Mouse (Mus musculus) cerebellum, adult 11-12 months (tissue): ENCODE results near the gene Ophn1.

Experiments used
- DNase-seq: peaks from one replicate; pipeline ENCODE4 v3.0.0; 2022

Gene Ophn1

GRCm38 (mm10) chrX:98890406-98891116 is at the start of gene Ophn1:
Gene Ophn1, minus strand, starts transcription at chrX:98891025.
- peak; percentile 79 for DNase-seq

DNA sequence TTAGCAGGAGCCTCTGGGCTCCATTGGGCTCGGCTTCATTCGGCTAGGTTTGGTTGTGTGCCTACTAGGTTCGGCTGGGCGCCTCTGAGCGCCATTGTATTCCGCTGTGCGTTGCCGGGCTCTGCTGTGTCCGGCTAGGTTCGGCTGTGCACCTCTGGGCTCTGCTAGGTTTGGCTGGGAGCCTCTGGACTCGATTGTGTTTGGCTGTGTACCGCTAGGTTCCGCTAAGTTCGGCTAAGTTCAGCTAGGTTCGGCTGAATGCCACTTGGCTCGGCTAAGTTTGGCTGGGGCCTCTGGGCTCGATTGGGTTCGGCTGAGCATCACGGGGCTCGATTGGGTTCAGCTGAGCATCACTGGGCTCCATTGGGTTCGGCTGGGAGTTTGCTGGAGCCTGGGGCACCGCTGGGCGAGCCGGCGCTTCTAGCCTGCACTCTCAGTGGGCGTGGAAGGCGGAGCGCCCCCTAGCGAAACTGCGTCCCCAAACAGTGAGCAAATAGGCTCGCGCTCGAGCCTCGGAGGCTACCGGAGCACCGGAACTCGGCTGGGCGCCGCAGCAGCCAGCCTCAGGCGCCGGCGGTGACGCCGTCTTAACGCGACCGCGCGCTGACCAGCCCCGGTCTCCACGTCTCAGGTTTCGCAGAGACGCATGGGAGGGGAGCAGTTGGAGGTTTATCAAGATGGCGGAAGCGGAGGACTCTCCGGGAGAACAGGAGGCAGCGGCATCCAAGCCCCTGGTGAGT is 46.9 kb upstream of the Ophn1 start:
- DNase-seq: peak; percentile 93

- DNase-seq: peak; percentile 96
Observed at GRCm38 (mm10) chrX:98936707-98937554, 46.1 kb upstream of the Ophn1 start.

- peak; percentile 19 for DNase-seq
Observed at GRCm38 (mm10) chrX:98936101-98936500, 45.3 kb upstream of the Ophn1 start, which contains the start of gene Yipf6. Gene Yipf6, plus strand, starts transcription at chrX:98936316.

DNA sequence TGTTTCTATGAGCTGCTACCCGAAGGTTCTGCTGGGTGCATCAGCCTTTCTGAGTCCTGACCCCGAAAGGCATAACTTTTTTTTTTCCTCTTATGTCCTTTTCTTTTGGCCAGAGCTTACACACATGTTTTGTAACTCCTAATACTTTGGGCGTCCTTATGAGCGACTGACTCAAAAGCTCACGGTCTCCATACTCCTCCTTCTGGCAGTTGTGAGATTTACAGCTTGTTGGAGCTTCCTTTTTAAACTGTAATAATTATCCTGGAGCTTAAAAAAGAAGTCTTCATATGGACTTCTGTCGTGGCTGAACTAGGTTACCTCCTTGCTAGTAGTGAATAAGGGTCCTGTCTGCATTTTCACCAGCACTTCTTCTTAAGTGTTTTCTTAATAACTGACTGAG is 28.6 kb upstream of the Ophn1 start:
- no peak for DNase-seq

DNA sequence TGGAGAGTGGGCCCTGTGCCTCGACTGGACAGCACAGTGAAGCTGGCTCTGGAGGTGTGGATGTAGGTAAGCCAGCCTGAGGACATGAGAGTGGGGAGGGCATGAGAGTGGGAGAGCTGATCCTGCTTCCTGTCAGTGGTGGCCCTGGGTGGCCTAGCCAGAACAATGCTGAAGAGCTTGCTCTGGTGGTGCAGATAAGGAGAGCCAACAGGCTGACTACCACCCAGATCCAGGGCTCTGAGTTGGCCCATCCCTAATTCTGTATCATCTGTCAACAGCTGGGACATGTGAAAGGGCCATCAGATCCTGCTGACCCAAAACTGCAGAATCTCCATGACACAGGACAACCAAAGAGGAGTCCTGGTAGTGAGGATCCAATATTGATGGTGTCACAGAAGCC is 18.1 kb upstream of the Ophn1 start:
- no peak for DNase-seq

- DNase-seq: no peak
Observed at GRCm38 (mm10) chrX:98904226-98904625, 13.4 kb upstream of the Ophn1 start.

DNA sequence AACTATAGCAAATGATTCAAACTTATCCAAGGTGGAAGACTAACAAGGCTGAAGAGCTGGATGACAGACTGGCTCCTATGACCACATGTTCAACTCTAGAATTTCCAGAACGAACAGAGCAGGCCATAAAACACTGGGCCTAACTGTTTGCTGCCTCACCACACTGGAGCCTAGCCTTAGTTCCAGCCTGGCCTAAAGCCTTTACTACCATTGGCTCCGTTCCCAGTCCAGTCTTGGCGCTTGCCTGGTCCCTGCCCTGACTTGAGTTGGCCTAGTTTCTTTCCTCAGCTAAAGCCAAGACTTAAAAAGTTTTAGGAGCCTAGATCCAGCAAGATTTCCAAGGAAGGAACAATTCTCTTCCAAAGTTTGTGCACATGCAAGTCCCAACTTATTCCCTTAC is 7.5 kb upstream of the Ophn1 start:
- DNase-seq: peak; percentile 14

DNA sequence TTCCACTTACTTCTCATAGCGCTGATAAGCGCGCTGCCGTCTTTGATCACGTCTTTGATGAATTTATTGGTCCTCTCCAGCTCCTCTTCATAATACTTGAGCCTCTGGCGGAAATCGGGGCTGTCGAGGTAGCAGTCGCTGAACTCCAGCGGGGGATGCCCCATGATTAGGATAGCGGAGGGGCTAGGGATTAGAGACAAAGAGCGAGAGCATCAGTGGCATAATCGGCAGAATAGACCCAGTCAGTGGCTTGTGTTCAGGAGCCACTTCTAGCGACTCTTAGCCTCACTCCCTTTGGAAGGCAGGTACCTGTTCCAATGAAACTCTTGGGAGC is 786 bp downstream of the Ophn1 start:
- DNase-seq: no peak

GRCm38 (mm10) chrX:98881983-98882382 is 8.8 kb downstream of the Ophn1 start:
- no peak for DNase-seq

GRCm38 (mm10) chrX:98881085-98881484 is 9.7 kb downstream of the Ophn1 start:
- DNase-seq: no peak

DNA sequence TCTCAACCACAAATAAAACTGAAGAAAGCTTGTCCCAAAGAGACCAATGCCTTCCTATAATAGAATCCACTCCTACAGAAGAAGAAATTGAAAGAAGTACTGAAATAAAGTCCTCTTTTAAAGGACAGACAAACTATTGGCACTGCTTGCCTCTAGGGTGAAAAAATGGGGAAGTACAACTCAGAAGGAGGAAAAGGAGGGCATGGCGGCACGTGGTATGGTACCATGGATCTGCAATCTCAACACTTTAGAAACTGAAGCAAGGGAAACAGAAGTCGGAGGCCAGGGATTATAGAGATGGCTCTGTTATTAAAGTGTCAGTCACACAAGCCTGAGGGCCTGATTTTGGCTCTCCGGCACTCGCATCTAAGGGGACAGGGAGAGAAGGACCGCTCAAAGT is 10.5 kb downstream of the Ophn1 start:
- no peak for DNase-seq

DNA sequence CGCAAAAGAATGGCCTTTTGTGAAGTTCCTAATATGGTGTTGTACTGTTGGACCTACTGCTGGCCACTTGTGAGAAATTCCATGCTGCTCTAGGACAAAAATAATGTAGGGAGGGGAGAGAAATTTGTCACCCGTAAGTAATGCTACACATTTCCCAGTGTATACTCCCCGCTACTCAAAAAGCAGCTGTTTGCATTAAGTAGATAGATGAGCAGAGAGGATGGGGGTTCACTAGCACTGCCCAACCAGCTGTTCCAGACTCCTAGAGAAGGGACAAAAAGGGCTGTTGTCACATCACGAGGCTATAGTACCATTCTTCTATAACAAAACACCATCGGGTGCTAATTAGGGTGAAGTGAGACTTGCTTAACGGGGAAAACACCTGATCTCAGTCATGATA is 15.7 kb downstream of the Ophn1 start:
- DNase-seq: no peak

DNA sequence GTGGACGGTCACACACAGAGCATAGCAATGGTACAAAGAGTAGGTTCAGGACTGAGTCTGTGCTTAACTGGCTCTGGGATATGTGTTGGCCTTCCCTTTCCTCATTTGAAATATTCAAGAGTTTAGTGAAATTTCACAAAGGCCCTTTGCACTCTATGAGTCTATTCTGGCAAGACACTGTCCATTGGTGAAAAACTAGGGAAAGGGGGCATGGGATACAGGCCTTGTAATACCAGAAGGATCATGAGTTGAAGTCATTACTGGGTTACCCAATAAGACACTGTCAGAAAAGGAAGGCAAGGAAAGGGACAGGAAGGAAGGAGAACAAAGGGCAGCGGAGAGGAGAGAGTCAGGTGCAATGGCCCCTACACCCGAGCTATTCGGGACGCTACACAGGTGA is 16.7 kb downstream of the Ophn1 start:
- no peak for DNase-seq

GRCm38 (mm10) chrX:98872064-98872463 is 18.8 kb downstream of the Ophn1 start:
- no peak for DNase-seq

DNA sequence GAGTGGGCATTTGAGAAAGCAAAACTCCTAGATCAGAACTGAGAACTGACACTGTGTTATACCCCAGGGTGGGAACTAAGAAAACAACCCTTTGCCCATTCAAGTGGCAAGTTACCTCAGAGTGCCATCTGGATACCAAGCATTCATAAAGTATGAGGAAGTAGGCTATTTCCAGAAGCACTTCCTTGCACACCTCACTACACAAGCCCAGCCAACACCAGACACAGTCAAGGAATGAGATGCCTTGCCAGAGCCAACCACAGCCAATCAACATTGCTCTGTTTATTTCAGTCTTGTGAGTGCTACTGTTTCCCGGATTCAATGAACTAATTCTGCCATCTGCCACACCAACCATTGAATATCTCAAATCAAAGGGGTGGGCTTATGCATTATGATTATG is 20.3 kb downstream of the Ophn1 start:
- no peak for DNase-seq

- no peak for DNase-seq
Observed at GRCm38 (mm10) chrX:98869735-98870134, 21.1 kb downstream of the Ophn1 start.

GRCm38 (mm10) chrX:98869165-98869564 is 21.7 kb downstream of the Ophn1 start:
- no peak for DNase-seq

DNA sequence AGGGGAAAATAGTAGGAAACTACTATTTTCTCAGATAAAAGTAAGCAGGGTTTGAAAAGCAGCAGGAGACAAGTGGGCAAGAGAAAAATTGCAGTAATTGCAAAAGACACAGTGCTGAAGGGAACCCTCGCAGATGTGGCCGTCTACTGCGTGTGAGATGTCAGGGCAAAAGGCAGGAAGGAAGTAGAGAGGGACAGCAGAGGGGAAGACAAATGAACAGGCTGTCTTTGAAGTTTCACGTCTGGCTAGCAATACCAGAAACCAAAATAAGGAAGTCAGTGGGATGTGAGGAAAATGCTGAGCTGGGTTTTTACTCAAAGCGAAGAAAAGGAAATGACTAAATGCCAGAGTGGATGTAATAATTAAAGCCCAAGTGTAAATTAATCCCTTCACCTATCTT is 30.7 kb downstream of the Ophn1 start:
- no peak for DNase-seq

- DNase-seq: no peak
Observed at GRCm38 (mm10) chrX:98856046-98856445, 34.8 kb downstream of the Ophn1 start.

DNA sequence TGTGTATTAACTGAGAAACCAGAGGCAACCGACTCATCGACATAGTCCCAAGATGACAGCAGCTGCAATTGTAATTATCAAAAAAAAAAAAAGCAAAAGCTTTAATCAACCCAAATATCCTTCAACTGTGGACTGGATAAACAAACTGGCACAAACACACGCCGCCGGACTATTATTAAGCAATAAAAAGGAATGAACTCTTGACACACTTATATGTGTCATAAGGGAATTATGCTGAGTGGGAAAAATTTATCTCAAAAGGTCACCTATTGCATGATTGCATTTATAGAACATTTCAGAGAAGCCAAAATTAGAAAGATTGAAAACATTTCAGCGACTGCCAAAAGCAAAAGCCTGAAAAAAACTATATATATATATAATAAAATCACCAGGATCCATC is 40.0 kb downstream of the Ophn1 start:
- DNase-seq: no peak

GRCm38 (mm10) chrX:98841606-98842005 is 49.2 kb downstream of the Ophn1 start:
- no peak for DNase-seq

- no peak for DNase-seq
Observed at GRCm38 (mm10) chrX:98835989-98836388, 54.8 kb downstream of the Ophn1 start.

- peak; percentile 30 for DNase-seq
Observed at GRCm38 (mm10) chrX:98803813-98804212, 87.0 kb downstream of the Ophn1 start.
